Mouse (Mus musculus): ENCODE measurements around the gene Anapc15-ps. TPM values are rescaled to one million over a fixed set of nuclear protein-coding genes. Genes with fewer than 3 reads are reported as not detected.

Gene Anapc15-ps
- polyA plus RNA-seq, 2 experiments, result not detected

GRCm38 (mm10) chr10:95681058-95681440 is 7.8 kb upstream of the Anapc15-ps start:
- DNase-seq (ENCODE audit: low spot score) (no peak), ATAC-seq (ENCODE audit: low FRiP score, low read depth) (no peak)
- 56% methylated on average over 7 of the region's 7 CpGs for WGBS
- no peak for TF ChIP-seq POLR2A (IDR thresholded peaks at IDR 0.05; ENCODE audit: borderline replicate concordance, extremely low read depth, insufficient read depth, insufficient read length)
- H3K36me3 ChIP-seq (ENCODE audit: control insufficient read depth, insufficient read depth, low read length), result no peaks in the 10 kb centered on the region
- no peak overlapping the region for H3K27ac ChIP-seq (replicated peaks; ENCODE audit: low read depth, low read length)
- H3K9me3 ChIP-seq (ENCODE audit: control insufficient read depth, low read length), result no peaks in the 10 kb centered on the region
- H3K4me1 ChIP-seq (ENCODE audit: control insufficient read depth, insufficient read depth, low read length), result peaks cover 14% of the 10 kb centered on the region
- peak overlapping the region; percentile 10; the same call in 1 of the 2 replicates for H3K4me3 ChIP-seq (replicated peaks; ENCODE audit: low read length)
- peak overlapping the region; percentile 25; the same call in 1 of the 2 replicates for H3K4me2 ChIP-seq (replicated peaks; ENCODE audit: low read depth, low read length, severe bottlenecking)
- no peak overlapping the region for H3K9ac ChIP-seq (ENCODE audit: low read depth, low read length, severe bottlenecking)
- no peaks in the 10 kb centered on the region for H3K27me3 ChIP-seq (ENCODE audit: control insufficient read depth, insufficient read depth, low read length)

- Histone ChIP-seq H3K9ac (ENCODE audit: low read depth, low read length, severe bottlenecking) (no peak overlapping the region), H3K27ac (replicated peaks; ENCODE audit: low read depth, low read length) (no peak overlapping the region), H3K4me2 (replicated peaks; ENCODE audit: low read depth, low read length, severe bottlenecking) (peak overlapping the region; percentile 25; the same call in 1 of the 2 replicates), H3K4me3 (replicated peaks; ENCODE audit: low read length) (peak overlapping the region; percentile 10; the same call in 1 of the 2 replicates), H3K9me3 (ENCODE audit: control insufficient read depth, low read length) (no peaks in the 10 kb centered on the region), H3K36me3 (ENCODE audit: control insufficient read depth, insufficient read depth, low read length) (no peaks in the 10 kb centered on the region), H3K27me3 (ENCODE audit: control insufficient read depth, insufficient read depth, low read length) (no peaks in the 10 kb centered on the region), H3K4me1 (ENCODE audit: control insufficient read depth, insufficient read depth, low read length) (peaks cover 14% of the 10 kb centered on the region)
- 67% methylated on average over 28 of the region's 28 CpGs for WGBS
- ATAC-seq (ENCODE audit: low FRiP score, low read depth) (no peak), DNase-seq (ENCODE audit: low spot score) (no peak)
- TF ChIP-seq POLR2A (IDR thresholded peaks at IDR 0.05; ENCODE audit: borderline replicate concordance, extremely low read depth, insufficient read depth, insufficient read length), result no peak
Measured at GRCm38 (mm10) chr10:95680153-95681057, 7.2 kb upstream of the Anapc15-ps start.

GRCm38 (mm10) chr10:95679131-95679530 is 5.9 kb upstream of the Anapc15-ps start:
- ATAC-seq (ENCODE audit: low FRiP score, low read depth), result no peak

GRCm38 (mm10) chr10:95678661-95679060 is 5.4 kb upstream of the Anapc15-ps start:
- no peak overlapping the region for H3K4me3 ChIP-seq (replicated peaks; ENCODE audit: low read length)

More at GRCm38 (mm10) chr10:95679131-95679530, 5.9 kb upstream of the Anapc15-ps start:
- Histone ChIP-seq H3K4me2 (replicated peaks; ENCODE audit: low read depth, low read length, severe bottlenecking) (no peak overlapping the region), H3K4me1 (ENCODE audit: control insufficient read depth, insufficient read depth, low read length) (peaks cover 11% of the 10 kb centered on the region; the same call in 1 of the 2 replicates), H3K9me3 (ENCODE audit: control insufficient read depth, low read length) (no peaks in the 10 kb centered on the region), H3K4me3 (replicated peaks; ENCODE audit: low read length) (no peak overlapping the region), H3K9ac (ENCODE audit: low read depth, low read length, severe bottlenecking) (no peak overlapping the region), H3K36me3 (ENCODE audit: control insufficient read depth, insufficient read depth, low read length) (no peaks in the 10 kb centered on the region), H3K27me3 (ENCODE audit: control insufficient read depth, insufficient read depth, low read length) (no peaks in the 10 kb centered on the region), H3K27ac (replicated peaks; ENCODE audit: low read depth, low read length) (no peak overlapping the region)
- no peak for TF ChIP-seq POLR2A (IDR thresholded peaks at IDR 0.05; ENCODE audit: borderline replicate concordance, extremely low read depth, insufficient read depth, insufficient read length)
- DNase-seq (ENCODE audit: low spot score), result no peak
- 82% methylated on average over 5 of the region's 5 CpGs for WGBS

GRCm38 (mm10) chr10:95678241-95678640 is 5.0 kb upstream of the Anapc15-ps start:
- 74% methylated on average over 7 of the region's 7 CpGs for WGBS
- DNase-seq (ENCODE audit: low spot score) (no peak), ATAC-seq (ENCODE audit: low FRiP score, low read depth) (0 out of 2 replicates have a peak, but pooled peaks have one; percentile 3)
- Histone ChIP-seq H3K4me1 (ENCODE audit: control insufficient read depth, insufficient read depth, low read length) (peaks cover 11% of the 10 kb centered on the region; the same call in 1 of the 2 replicates), H3K27ac (replicated peaks; ENCODE audit: low read depth, low read length) (peak overlapping the region; percentile 56; the same call in 1 of the 2 replicates), H3K4me2 (replicated peaks; ENCODE audit: low read depth, low read length, severe bottlenecking) (no peak overlapping the region; the same call in 1 of the 2 replicates), H3K36me3 (ENCODE audit: control insufficient read depth, insufficient read depth, low read length) (no peaks in the 10 kb centered on the region), H3K4me3 (replicated peaks; ENCODE audit: low read length) (no peak overlapping the region), H3K9ac (ENCODE audit: low read depth, low read length, severe bottlenecking) (no peak overlapping the region), H3K9me3 (ENCODE audit: control insufficient read depth, low read length) (0 out of 2 replicates have a peak, but pooled peaks cover 3% of the 10 kb centered on the region), H3K27me3 (ENCODE audit: control insufficient read depth, insufficient read depth, low read length) (no peaks in the 10 kb centered on the region)
- no peak for TF ChIP-seq POLR2A (IDR thresholded peaks at IDR 0.05; ENCODE audit: borderline replicate concordance, extremely low read depth, insufficient read depth, insufficient read length)

More at GRCm38 (mm10) chr10:95678661-95679060, 5.4 kb upstream of the Anapc15-ps start:
- ATAC-seq (ENCODE audit: low FRiP score, low read depth) (no peak), DNase-seq (ENCODE audit: low spot score) (no peak)
- no peak overlapping the region for H3K9ac ChIP-seq (ENCODE audit: low read depth, low read length, severe bottlenecking)
- peaks cover 11% of the 10 kb centered on the region; the same call in 1 of the 2 replicates for H3K4me1 ChIP-seq (ENCODE audit: control insufficient read depth, insufficient read depth, low read length)
- no peak for TF ChIP-seq POLR2A (IDR thresholded peaks at IDR 0.05; ENCODE audit: borderline replicate concordance, extremely low read depth, insufficient read depth, insufficient read length)
- H3K27me3 ChIP-seq (ENCODE audit: control insufficient read depth, insufficient read depth, low read length), result no peaks in the 10 kb centered on the region
- H3K36me3 ChIP-seq (ENCODE audit: control insufficient read depth, insufficient read depth, low read length), result no peaks in the 10 kb centered on the region
- 89% methylated on average over 2 of the region's 2 CpGs for WGBS
- no peak overlapping the region for H3K27ac ChIP-seq (replicated peaks; ENCODE audit: low read depth, low read length)
- no peaks in the 10 kb centered on the region for H3K9me3 ChIP-seq (ENCODE audit: control insufficient read depth, low read length)
- no peak overlapping the region for H3K4me2 ChIP-seq (replicated peaks; ENCODE audit: low read depth, low read length, severe bottlenecking)

Measured in limb, embryonic 14.5 days (tissue).